Mouse (Mus musculus) heart, embryonic 14.5 days (tissue): ENCODE results near the gene S1pr3. TPM values are rescaled to one million over a fixed set of nuclear protein-coding genes. Genes with fewer than 3 reads are reported as not detected.

Experiments used
- ATAC-seq: fragments of 200-750 bp; cut with Nextera tagmentation; 2 replicates; pipeline ENCODE4 v1.8.0; 2017; ENCODE audit warnings: low read depth, moderate TSS enrichment; ENCODE audit not compliant: insufficient number of reproducible peaks, insufficient read depth, low FRiP score
- H3K27ac ChIP-seq, 2 experiments: fragments of 200-500 bp in 1 of 2; fragments of 300-500 bp in 1 of 2; sonication (generic) in 1 of 2; replicated peaks in 1 of 2; 2 replicates each; pipeline ENCODE4 v1.5.1; 2012 to 2014; ENCODE audit warnings: low read depth in 2 of 2, low read length in 2 of 2, control low read depth in 1 of 2, mild to moderate bottlenecking in 1 of 2, mixed read lengths in 1 of 2; ENCODE audit not compliant: control insufficient read depth in 1 of 2, insufficient read depth in 1 of 2
- H3K27me3 ChIP-seq: fragments of 300-500 bp; sonication (generic); 2 replicates; pipeline ENCODE4 v1.6.1; 2014; ENCODE audit warnings: mild to moderate bottlenecking, low read length, control low read depth; ENCODE audit not compliant: control insufficient read depth, insufficient read depth
- H3K36me3 ChIP-seq: fragments of 300-500 bp; sonication (generic); 2 replicates; pipeline ENCODE4 v1.6.1; 2014; ENCODE audit warnings: mild to moderate bottlenecking, control low read depth, low read length, mixed read lengths; ENCODE audit not compliant: control insufficient read depth, insufficient read depth
- H3K4me1 ChIP-seq, 2 experiments: fragments of 200-500 bp in 1 of 2; fragments of 300-500 bp in 1 of 2; sonication (generic) in 1 of 2; 2 replicates each; pipeline ENCODE4 v1.6.1; 2012 to 2014; ENCODE audit warnings: low read length in 2 of 2, control low read depth in 1 of 2, mixed read lengths in 1 of 2; ENCODE audit not compliant: control insufficient read depth in 2 of 2, insufficient read depth in 2 of 2
- H3K4me2 ChIP-seq: fragments of 300-500 bp; sonication (generic); 2 replicates; pipeline ENCODE4 v1.6.1; 2014; ENCODE audit warnings: mild to moderate bottlenecking, low read length
- H3K4me3 ChIP-seq, 2 experiments: fragments of 200-500 bp in 1 of 2; fragments of 300-500 bp in 1 of 2; sonication (generic) in 1 of 2; 2 replicates each; pipeline ENCODE4 v1.5.1; 2012 to 2014; ENCODE audit warnings: low read length in 2 of 2, mild to moderate bottlenecking in 2 of 2, control low read depth in 1 of 2, low read depth in 1 of 2, moderate library complexity in 1 of 2; ENCODE audit not compliant: control insufficient read depth in 1 of 2, insufficient read depth in 1 of 2
- H3K9ac ChIP-seq: fragments of 300-500 bp; sonication (generic); 2 replicates; pipeline ENCODE4 v1.6.1; 2014; ENCODE audit warnings: mild to moderate bottlenecking, low read length
- H3K9me3 ChIP-seq: fragments of 300-500 bp; sonication (generic); 2 replicates; pipeline ENCODE4 v1.6.1; 2016; ENCODE audit warnings: low read length, control low read depth; ENCODE audit not compliant: control insufficient read depth
- WGBS: fragments of 180-500 bp; shearing (Covaris S2); extraction: QIAGEN DNeasy Blood & Tissue Kit; methylation state at CpG from one replicate; pipeline ENCODE4 v1.1.7; 2014; 5-methylcytosine and 5-hydroxymethylcytosine counted together
- polyA plus RNA-seq: library from polyadenylated mRNA; unstranded; fragments of >200 nt; fragmentation: Nextera tagmentation; extraction: Ambion mirVana; gene quantifications from 2 replicates; pipeline ENCODE4 v1.2.1, GENCODE M21; 2014

S1pr3 gene
- polyA plus RNA-seq, 1 experiment from 2014 or later: 16.3 TPM

DNA sequence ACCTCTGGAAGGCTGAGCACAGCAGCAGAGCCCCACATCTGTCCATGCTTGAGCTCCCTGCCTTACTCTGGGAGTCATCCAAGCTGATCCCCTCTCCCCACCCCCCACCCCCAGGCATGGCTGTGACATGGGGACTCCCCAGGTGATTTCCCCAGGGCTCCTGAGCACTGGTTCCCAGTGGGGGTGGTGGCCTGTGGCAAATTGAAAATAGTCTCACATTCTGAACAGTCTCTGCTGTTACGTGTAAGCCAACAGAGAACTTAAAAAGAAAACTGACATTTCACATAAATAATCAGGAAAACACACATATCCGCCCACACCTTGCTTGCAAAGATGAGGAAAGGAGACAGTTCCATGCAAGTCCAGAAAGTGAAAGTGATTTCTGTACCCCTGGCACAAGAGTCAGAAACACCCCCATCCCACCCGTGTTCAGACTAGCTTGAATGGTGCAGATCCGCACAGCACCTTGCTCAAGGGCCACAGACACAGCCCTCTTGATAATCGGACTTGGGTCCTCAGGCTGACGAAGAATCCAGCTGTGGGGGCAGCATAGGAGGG, 17.0 kb upstream of the S1pr3 start:
- ATAC-seq: no peak
- Histone ChIP-seq H3K36me3 (no peaks in the 10 kb centered on the region), H3K27me3 (no peaks in the 10 kb centered on the region), H3K4me2 (no peak overlapping the region), H3K27ac (no peak overlapping the region), H3K4me1 (peaks cover 3 to 10% of the 10 kb centered on the region in 2 experiments; a peak in 2 of 4 replicates), H3K4me3 (no peak overlapping the region), H3K9me3 (peaks cover 9% of the 10 kb centered on the region), H3K9ac (no peak overlapping the region)
- WGBS: 84% methylated on average over 6 of the region's 6 CpGs

DNA sequence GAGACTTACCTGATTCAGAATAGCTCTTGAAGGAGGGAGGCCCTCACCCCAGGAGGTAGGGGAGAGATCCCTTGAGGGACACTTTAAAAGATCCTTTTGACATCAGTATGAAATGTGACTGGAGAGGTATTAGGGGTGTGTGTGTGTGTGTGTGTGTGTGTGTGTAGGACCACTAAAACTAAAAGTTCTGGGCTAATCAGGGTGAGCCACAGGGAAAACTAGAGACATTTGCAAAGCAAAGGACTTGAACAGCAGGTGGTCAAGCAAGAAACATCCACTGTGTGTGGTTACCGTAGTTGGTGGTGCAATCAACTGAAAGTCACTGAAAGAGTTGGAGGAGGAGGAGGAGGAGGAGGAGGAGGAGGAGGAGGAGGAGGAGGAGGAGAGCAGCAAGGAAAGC, 16.2 kb upstream of the S1pr3 start:
- H3K4me1 ChIP-seq: peaks cover 3 to 10% of the 10 kb centered on the region in 2 experiments; a peak in 2 of 4 replicates
- no peak overlapping the region for H3K4me3 ChIP-seq
- WGBS: 67% methylated on average over 1 of the region's 1 CpGs
- no peak overlapping the region for H3K27ac ChIP-seq
- ATAC-seq: no peak
- no peak overlapping the region for H3K9ac ChIP-seq
- H3K9me3 ChIP-seq: peaks cover 9% of the 10 kb centered on the region
- no peaks in the 10 kb centered on the region for H3K36me3 ChIP-seq
- no peaks in the 10 kb centered on the region for H3K27me3 ChIP-seq
- H3K4me2 ChIP-seq: no peak overlapping the region

DNA sequence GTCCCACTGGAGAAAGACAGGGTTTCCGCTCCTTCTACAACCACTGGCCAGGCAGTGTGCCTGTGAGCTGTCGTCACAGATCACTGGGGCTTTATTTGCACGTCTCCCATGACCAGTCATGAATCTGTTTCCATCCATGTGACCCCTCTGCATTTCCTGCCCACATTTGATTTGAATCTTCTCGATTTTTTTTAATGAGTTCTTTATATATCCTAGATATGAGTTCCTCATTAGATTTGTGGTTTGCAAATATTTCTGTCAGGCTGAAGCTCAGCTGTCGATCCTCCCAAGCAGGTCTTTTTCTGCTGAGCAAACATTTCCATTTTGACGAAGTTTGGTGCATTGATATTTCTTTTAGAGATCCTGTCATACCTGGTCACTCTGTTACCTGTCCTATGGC, 10.6 kb upstream of the S1pr3 start:
- no peak overlapping the region for H3K9ac ChIP-seq
- no peaks in the 10 kb centered on the region for H3K27me3 ChIP-seq
- 61% methylated on average over 6 of the region's 6 CpGs for WGBS
- no peak overlapping the region for H3K4me3 ChIP-seq
- peaks cover 5 to 7% of the 10 kb centered on the region in 2 experiments; a peak in 2 of 4 replicates for H3K4me1 ChIP-seq
- no peak overlapping the region for H3K4me2 ChIP-seq
- H3K36me3 ChIP-seq: no peaks in the 10 kb centered on the region
- peaks cover 9% of the 10 kb centered on the region for H3K9me3 ChIP-seq
- no peak for ATAC-seq
- no peak overlapping the region for H3K27ac ChIP-seq

DNA sequence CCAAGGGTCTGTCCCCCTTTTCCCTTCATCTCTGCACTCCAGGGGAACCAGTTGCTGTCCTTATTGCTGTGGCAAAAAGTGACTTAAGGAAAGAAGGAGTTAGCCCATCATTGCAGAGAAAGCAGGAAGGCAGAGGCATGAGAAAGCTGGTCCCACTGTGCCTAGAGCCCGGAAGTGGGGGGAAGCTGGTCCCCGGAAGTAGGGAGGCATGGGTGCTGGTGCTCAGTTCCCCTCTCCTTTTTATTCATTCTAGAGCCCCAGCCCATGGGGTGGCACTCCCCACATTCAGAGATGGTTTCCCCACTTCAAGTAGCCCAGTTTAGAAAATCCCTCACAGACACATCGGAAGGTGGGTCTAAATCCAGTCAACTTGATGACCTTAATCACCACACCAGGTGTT, 8.9 kb upstream of the S1pr3 start:
- Histone ChIP-seq H3K9ac (no peak overlapping the region), H3K27ac (no peak overlapping the region), H3K27me3 (no peaks in the 10 kb centered on the region), H3K9me3 (peaks cover 9% of the 10 kb centered on the region), H3K36me3 (no peaks in the 10 kb centered on the region), H3K4me3 (no peak overlapping the region), H3K4me1 (peaks cover 5 to 7% of the 10 kb centered on the region in 2 experiments; a peak in 2 of 4 replicates), H3K4me2 (no peak overlapping the region)
- 84% methylated on average over 3 of the region's 3 CpGs for WGBS
- ATAC-seq: no peak

DNA sequence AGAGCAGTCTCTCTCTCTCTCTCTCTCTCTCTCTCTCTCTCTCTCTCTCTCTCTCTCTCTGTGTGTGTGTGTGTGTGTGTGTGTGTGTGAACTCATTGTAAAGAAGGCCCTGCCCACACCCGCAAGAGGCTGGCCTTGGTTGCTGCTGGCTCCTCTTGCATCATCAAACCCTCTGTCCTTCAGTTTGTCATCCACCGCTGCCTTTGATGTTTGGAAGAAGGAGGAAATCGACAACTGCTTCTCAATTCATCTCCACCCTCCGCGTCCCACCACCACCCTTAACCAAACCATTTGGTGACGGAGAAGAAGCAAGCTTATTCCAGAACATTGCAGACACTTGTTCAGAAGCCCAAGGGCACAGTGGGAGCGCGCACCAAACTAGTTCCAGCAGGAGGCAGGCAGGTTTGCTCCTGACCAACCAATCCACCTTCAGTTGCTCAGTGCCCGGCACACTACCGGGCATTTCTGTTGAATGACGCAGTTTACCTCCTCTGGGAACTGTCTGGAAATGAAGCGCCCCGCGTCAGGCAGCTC, 8.2 kb upstream of the S1pr3 start:
- no peak; the same call in 1 of the 2 replicates for ATAC-seq
- peak overlapping the region; percentile 87 for H3K4me2 ChIP-seq
- H3K9me3 ChIP-seq: peaks cover 3% of the 10 kb centered on the region
- peaks cover 5 to 7% of the 10 kb centered on the region in 2 experiments; a peak in 2 of 4 replicates for H3K4me1 ChIP-seq
- WGBS: 24% methylated on average over 14 of the region's 14 CpGs
- H3K27ac ChIP-seq: no peak overlapping the region
- no peaks in the 10 kb centered on the region for H3K27me3 ChIP-seq
- H3K36me3 ChIP-seq: no peaks in the 10 kb centered on the region
- peak overlapping the region; percentile 41 to 42 for H3K4me3 ChIP-seq
- H3K9ac ChIP-seq: peak overlapping the region; percentile 64

DNA sequence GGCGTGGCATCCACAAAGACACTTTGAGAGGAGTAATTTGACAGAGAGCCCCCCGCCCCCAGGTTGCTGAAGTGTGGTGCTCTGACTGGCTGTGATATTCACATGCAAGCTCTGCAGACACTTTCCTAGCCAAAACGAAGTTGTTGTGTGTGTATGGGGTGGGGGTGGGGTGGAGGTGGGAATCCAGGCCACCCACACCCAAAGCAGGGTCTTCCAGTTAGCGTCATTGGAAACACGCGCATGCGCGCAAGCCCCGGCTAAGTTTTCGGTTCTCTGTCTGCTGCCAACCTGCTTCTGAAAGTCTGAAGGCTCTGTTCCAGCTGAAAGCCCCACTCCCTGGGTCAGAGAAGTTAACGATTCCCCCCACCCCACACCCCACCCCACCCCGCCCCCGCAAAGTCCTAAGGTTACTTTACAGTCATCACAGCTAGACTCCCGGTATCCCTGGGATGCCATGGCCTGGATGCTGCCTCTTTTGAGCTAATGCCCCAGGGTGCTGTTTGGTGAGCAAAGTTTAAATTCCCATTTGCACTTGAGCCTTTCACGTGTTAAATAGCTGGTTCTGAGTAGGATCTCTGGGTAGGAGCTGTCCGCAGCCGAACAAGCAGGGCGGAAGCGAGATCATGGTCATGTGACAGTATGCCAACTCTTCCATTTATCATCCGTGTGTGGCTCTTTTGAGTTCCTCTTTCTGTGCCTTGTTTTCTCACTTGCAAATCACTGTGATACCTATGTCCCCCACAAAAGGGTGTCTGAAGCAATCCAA, 7.5 kb upstream of the S1pr3 start:
- Histone ChIP-seq H3K36me3 (no peaks in the 10 kb centered on the region), H3K27ac (no peak overlapping the region), H3K4me1 (peaks cover 5 to 7% of the 10 kb centered on the region in 2 experiments; a peak in 2 of 4 replicates), H3K4me3 (peak overlapping the region; percentile 41 to 42), H3K27me3 (no peaks in the 10 kb centered on the region), H3K4me2 (peak overlapping the region; percentile 87), H3K9me3 (no peaks in the 10 kb centered on the region), H3K9ac (peak overlapping the region; percentile 64)
- WGBS: 7% methylated on average over 20 of the region's 20 CpGs
- ATAC-seq: no peak

DNA sequence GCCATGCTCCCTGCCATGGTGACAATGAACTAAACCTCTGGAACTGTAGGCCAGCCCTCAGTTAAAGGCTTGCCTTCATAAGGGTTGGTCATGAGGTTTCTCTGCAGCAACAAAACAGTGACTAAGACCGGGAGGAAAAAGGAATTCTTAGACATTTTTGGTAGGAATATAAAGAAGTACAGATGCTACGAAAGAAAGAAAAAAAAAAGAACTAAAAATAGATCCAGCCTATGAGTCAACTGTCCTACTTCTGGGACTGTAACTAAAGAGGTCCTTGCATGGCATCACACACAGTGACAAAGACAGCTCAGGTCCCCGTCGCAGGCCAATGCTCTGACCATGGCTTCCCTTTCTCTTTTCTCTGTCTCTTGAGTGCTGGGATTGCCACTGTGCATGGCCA, 3.9 kb upstream of the S1pr3 start:
- H3K36me3 ChIP-seq: no peaks in the 10 kb centered on the region
- peaks cover 7 to 10% of the 10 kb centered on the region in 2 experiments; a peak in 2 of 4 replicates for H3K4me1 ChIP-seq
- H3K9me3 ChIP-seq: no peaks in the 10 kb centered on the region
- H3K4me3 ChIP-seq: no peak overlapping the region
- H3K9ac ChIP-seq: no peak overlapping the region
- no peak overlapping the region for H3K4me2 ChIP-seq
- no peak for ATAC-seq
- H3K27ac ChIP-seq: no peak overlapping the region
- 0 out of 2 replicates have a peak, but pooled peaks cover 4% of the 10 kb centered on the region for H3K27me3 ChIP-seq
- WGBS: 63% methylated on average over 4 of the region's 4 CpGs
